Mouse (Mus musculus): ENCODE data around the gene Slc24a5.
"Not testable (repeated sequence)": the region's sequence is repeated elsewhere in the genome, so short reads cannot be mapped to it uniquely, and the experiment has no call there.

The Slc24a5 gene

DNA sequence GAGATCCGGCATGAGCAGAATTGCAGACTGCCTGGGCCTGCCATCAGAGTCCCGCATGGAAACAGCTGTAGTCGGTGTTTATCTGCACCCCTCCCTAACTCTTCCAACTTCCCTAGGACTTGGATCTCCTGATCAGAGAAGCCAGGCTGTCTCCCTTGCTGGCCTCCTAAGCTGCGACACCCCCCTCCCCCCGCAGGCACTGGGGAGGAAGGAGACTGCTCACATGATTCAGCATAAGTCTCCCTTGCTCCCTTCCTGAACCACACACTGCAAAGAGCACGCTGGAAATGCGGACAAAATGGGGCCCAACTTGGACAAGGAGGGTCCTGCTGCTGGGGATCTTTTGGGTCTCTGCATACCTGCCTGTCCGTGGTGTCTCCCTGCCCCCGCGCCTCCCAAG, at the start of gene Slc24a5:
Gene Slc24a5, plus strand, starts transcription at position 231 of the 400 bp plus-strand sequence.
- no peak for DNase-seq (ENCODE audit: extremely low spot score, low spot score)

GRCm38 (mm10) chr2:125024386-125024785, 43.5 kb upstream of the Slc24a5 start:
- peak; percentile 17 for DNase-seq (ENCODE audit: extremely low spot score, low spot score)

- DNase-seq (ENCODE audit: extremely low spot score, low spot score) = no peak
Measured at GRCm38 (mm10) chr2:125026358-125027000, 41.4 kb upstream of the Slc24a5 start.

GRCm38 (mm10) chr2:125030591-125030990, 37.3 kb upstream of the Slc24a5 start:
- DNase-seq (ENCODE audit: extremely low spot score, low spot score) = no peak

DNA sequence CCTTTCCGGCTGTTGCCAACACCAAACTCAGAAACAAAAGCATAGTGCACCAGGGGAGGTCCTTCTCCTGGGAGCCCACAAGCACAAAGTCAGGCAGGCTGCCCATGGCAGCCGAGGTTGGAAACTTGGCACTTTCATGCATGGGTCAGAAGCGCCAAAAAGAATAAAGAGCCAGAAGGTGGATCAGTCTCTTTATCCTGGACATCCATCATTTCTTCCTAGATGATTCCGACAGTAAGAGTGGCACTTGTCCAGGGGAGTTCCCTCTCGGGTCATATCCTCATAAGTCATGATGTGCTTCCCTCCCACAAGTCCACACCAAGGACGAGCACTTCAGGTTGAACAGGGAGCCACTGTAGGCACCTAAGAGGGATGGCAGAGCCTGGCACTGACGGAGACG, 36.8 kb upstream of the Slc24a5 start:
- no peak for DNase-seq (ENCODE audit: extremely low spot score, low spot score)

- no peak for DNase-seq (ENCODE audit: extremely low spot score, low spot score)
Measured at GRCm38 (mm10) chr2:125031562-125032257, 36.2 kb upstream of the Slc24a5 start.

- no peak for DNase-seq (ENCODE audit: extremely low spot score, low spot score)
Measured at GRCm38 (mm10) chr2:125032258-125032973, 35.5 kb upstream of the Slc24a5 start.

- DNase-seq (ENCODE audit: extremely low spot score, low spot score) = no peak
Measured at GRCm38 (mm10) chr2:125033042-125033743, 34.7 kb upstream of the Slc24a5 start.

DNA sequence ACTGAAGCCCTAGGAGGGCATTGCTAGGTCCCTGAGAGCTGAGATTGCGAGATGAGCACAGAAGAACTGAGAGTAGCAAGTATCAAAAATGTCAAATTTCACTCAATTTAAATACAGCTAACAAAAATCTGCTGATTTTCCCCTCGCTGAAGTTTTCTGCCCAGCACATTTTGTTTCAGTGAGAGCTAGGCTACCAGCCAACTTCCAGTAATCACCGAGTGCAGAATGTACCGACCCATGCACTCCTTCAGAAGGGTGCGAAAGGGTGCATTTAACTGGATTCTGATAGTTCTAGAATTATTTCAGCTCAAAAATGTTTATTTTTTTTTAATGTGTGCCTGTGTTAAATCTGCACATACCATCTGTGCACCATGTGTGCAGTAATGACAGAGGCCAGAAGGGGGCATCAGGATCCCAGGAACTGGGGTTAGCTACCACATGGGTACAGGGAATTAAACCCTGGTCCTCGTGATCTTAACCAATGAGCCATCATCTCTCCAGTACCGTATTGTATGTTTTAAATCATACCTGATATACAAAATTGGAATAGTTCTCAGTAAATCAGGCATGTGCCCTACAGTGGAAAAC, 12.5 kb upstream of the Slc24a5 start:
- no peak for DNase-seq (ENCODE audit: extremely low spot score, low spot score)

DNA sequence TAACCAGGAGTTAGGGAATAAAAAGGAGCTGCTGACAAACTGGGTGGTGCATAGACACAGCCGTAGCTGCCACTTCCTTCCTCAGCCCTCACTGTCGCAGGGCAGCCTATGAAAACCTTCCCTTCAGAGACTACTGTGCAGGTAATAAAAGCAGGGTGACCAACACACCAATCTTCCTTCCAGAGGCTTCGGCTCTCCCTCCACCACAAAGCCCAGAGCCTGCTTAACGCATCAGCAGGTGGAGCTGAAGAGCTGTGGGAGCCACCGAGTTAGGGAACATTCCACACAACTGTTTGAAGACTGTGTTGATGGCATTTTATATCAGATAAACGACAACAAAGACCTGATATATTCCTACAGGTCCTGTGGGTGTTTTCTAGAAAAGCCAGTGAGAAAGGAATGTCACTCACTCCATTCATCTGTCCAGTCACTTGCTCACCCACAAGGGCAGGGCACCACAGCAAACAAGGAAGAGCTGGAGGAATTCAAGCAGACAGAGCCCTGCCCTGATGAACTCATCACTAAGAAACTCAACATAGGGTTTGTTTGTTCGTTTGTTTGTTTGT, 10.6 kb upstream of the Slc24a5 start:
- no peak for DNase-seq (ENCODE audit: extremely low spot score, low spot score)

- DNase-seq (ENCODE audit: extremely low spot score, low spot score) = no peak
Measured at GRCm38 (mm10) chr2:125061451-125061850, 6.5 kb upstream of the Slc24a5 start.

DNA sequence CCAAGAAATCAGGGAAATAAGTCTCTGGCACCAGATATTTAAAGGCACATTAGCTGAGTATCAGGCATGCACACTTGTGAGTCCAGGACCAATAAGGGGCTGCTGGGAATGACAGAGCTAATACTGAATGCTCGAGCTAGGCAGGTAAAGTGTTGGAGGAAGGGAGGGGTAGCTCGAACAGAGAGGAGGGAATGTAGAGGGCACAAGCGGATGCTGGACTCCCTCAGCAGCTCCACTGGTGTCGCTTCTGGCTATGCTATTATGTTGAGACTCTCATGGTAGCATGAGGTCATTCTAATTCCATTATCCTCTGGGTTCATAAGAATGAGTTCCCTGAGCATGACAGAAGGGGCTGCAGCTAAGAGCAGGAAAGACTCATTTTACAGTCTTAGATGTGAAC, 5.0 kb upstream of the Slc24a5 start:
- no peak for DNase-seq (ENCODE audit: extremely low spot score, low spot score)

DNA sequence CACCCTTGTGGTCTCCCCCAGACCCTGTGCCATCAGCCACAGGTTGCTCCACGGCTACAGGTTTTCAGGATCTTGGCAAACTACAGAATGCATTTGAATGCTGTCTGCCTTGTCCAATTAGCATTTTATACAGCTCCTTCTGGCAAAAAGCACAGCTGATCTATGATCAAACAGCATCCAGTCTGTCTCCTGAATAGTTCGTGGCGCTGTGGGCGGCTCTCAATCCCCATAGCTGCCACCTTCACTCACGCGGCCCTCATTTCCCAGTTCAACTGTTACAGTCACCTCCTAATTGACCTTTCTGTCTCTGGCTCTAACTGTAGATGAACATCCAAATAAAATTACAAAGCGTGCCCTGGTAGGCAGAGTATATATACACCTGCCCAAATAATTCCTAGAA, 551 bp upstream of the Slc24a5 start:
- no peak for DNase-seq (ENCODE audit: extremely low spot score, low spot score)

- no peak for DNase-seq (ENCODE audit: extremely low spot score, low spot score)
Measured at GRCm38 (mm10) chr2:125068696-125069095, 772 bp downstream of the Slc24a5 start.

- no peak for DNase-seq (ENCODE audit: extremely low spot score, low spot score)
Measured at GRCm38 (mm10) chr2:125073056-125073780, 5.3 kb downstream of the Slc24a5 start.

GRCm38 (mm10) chr2:125083879-125084278, 16.0 kb downstream of the Slc24a5 start:
- no peak for DNase-seq (ENCODE audit: extremely low spot score, low spot score)

- DNase-seq (ENCODE audit: extremely low spot score, low spot score) = no peak
Measured at GRCm38 (mm10) chr2:125088757-125089156, 20.8 kb downstream of the Slc24a5 start.

GRCm38 (mm10) chr2:125092123-125092522, 24.2 kb downstream of the Slc24a5 start:
- DNase-seq (ENCODE audit: extremely low spot score, low spot score) = not testable (repeated sequence)

DNA sequence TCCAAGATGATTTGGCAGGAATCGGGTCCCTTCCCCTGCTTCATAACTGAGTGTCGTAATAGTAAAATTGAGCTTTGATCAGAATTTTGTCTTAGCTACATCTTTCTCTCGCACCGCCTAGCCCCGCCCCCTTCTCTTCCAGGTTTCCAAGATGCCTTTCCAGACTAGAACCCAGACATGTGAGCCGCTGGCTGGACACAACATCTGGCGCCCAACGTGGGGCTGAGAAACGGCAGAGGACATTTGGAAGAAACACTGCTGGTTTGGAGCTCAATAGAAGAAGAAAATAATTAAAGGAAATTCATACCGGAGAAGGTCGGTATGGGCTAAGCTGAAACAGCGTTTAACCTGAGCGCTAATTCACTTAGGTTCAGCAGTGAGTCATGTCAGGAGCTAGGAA, 36.6 kb downstream of the Slc24a5 start:
- DNase-seq (ENCODE audit: extremely low spot score, low spot score) = not testable (repeated sequence)

DNA sequence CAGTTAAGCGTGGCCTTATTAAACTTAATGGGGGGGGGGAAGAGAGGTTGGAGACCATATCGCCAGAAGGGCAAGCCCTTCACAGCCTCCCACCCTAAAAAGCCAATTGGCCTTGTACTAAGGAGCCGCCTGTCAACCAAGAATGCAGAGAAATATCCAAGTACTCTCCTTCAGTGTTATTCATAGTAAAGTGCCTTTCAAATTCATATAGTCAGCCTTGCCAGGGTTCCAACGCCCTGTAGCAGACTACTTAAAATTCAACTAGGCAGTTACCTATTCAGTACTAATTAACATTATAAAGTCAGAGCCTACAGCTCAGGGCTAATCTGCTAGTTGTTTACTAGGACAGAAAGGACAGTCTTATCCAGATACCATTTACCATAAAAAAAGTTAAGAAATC, 38.6 kb downstream of the Slc24a5 start:
- DNase-seq (ENCODE audit: extremely low spot score, low spot score) = not testable (repeated sequence)

Data from neural tube, embryonic 10.5 days (tissue).